Mouse (Mus musculus) liver, adult 2 months (tissue): Measurements from ENCODE around the gene Ccr10. TPM values are rescaled to one million over a fixed set of nuclear protein-coding genes. Genes with fewer than 3 reads are reported as not detected.
"Not testable (repeated sequence)": the region's sequence is repeated elsewhere in the genome, so short reads cannot be mapped to it uniquely, and the experiment has no call there.

ENCODE experiments used
- DNase-seq: peaks from one replicate; pipeline ENCODE4 v3.0.0-alpha.2; 2011; ENCODE audit warnings: low read depth, low spot score; ENCODE audit errors: extremely low read depth
- H3K27ac ChIP-seq: fragments of 200-500 bp; replicated peaks from 2 replicates; pipeline ENCODE4 v1.5.1; 2012; ENCODE audit warnings: low read depth, mild to moderate bottlenecking, control low read depth, inconsistent platforms, low read length; ENCODE audit not compliant: insufficient read depth
- H3K27me3 ChIP-seq: fragments of 200-500 bp; 2 replicates; pipeline ENCODE4 v1.6.1; 2012; ENCODE audit warnings: mild to moderate bottlenecking, moderate library complexity, low read length, inconsistent platforms; ENCODE audit not compliant: control insufficient read depth, insufficient read depth
- H3K36me3 ChIP-seq: fragments of 200-500 bp; 2 replicates; pipeline ENCODE4 v1.6.1; 2012; ENCODE audit warnings: low read length, inconsistent platforms; ENCODE audit not compliant: control insufficient read depth, insufficient read depth
- H3K4me1 ChIP-seq: fragments of 200-500 bp; 2 replicates; pipeline ENCODE4 v1.6.1; 2011; ENCODE audit warnings: low read length; ENCODE audit not compliant: control insufficient read depth, insufficient read depth
- H3K4me3 ChIP-seq: fragments of 200-500 bp; 2 replicates; pipeline ENCODE4 v1.5.1; 2011; ENCODE audit warnings: low read depth, mild to moderate bottlenecking, control low read depth, low read length, moderate library complexity; ENCODE audit not compliant: insufficient read depth
- H3K79me2 ChIP-seq: fragments of 200-500 bp; 2 replicates; pipeline ENCODE4 v1.6.1; 2012; ENCODE audit warnings: inconsistent platforms, mild to moderate bottlenecking, low read length, moderate library complexity; ENCODE audit not compliant: control insufficient read depth, insufficient read depth
- H3K9ac ChIP-seq: fragments of 200-500 bp; 2 replicates; pipeline ENCODE4 v1.6.1; 2012; ENCODE audit warnings: low read depth, mild to moderate bottlenecking, control low read depth, inconsistent platforms, low read length
- CTCF ChIP-seq: fragments of 200-500 bp; IDR thresholded peaks from 2 replicates; pipeline ENCODE4 v1.5.1; 2011; ENCODE audit warnings: low read depth, low read length, control low read depth
- POLR2A ChIP-seq: fragments of 200-500 bp; IDR thresholded peaks from 2 replicates; pipeline ENCODE4 v1.6.1; 2011; ENCODE audit warnings: low read length, control low read depth; ENCODE audit not compliant: insufficient read depth; ENCODE audit errors: extremely low read depth
- WGBS: fragments of 180-500 bp; shearing (Covaris S2); methylation state at CpG from one replicate; pipeline ENCODE4 v1.1.7; 2018; 5-methylcytosine and 5-hydroxymethylcytosine counted together
- polyA plus RNA-seq: library from polyadenylated mRNA; depleted of rRNA; stranded (reverse); fragments of >200 nt; gene quantifications from 2 replicates; pipeline ENCODE4 v1.2.3, GENCODE M21; 2012
- total RNA-seq: library from RNA; depleted of rRNA; stranded (reverse); fragments of >200 nt; gene quantifications from 2 replicates; pipeline ENCODE4 v1.2.3, GENCODE M21; 2014

Ccr10 gene
- total and polyA plus RNA-seq, 2 experiments, result 0.13 TPM; not detected in 1

- 91% methylated on average over 49 of the region's 49 CpGs for WGBS
- H3K4me1 ChIP-seq, result no peaks in the 10 kb centered on the region; the same call in none of the 2 replicates
- no peak for DNase-seq
- peaks cover 32% of the 10 kb centered on the region for H3K36me3 ChIP-seq
- no peak overlapping the region for H3K4me3 ChIP-seq
- no peak overlapping the region for H3K27ac ChIP-seq
- H3K9ac ChIP-seq, result no peak overlapping the region
- no peaks in the 10 kb centered on the region for H3K27me3 ChIP-seq
- no peaks in the 10 kb centered on the region for H3K79me2 ChIP-seq
- TF ChIP-seq CTCF (no peak), POLR2A (no peak)
Observed at GRCm38 (mm10) chr11:101163476-101164350, 11.5 kb downstream of the Ccr10 start.

- Histone ChIP-seq H3K4me1 (no peaks in the 10 kb centered on the region; the same call in 1 of the 2 replicates), H3K4me3 (no peak overlapping the region), H3K9ac (no peak overlapping the region), H3K36me3 (peaks cover 29% of the 10 kb centered on the region), H3K27ac (no peak overlapping the region), H3K27me3 (no peaks in the 10 kb centered on the region), H3K79me2 (no peaks in the 10 kb centered on the region)
- 30% methylated on average over 5 of the region's 5 CpGs for WGBS
- DNase-seq, result peak; percentile 83
- no peak for TF ChIP-seq POLR2A
- no peak for TF ChIP-seq CTCF
Observed at GRCm38 (mm10) chr11:101162772-101163171, 12.5 kb downstream of the Ccr10 start.

- 59% methylated on average over 5 of the region's 5 CpGs for WGBS
- no peak overlapping the region for H3K27ac ChIP-seq
- no peak for DNase-seq
Observed at GRCm38 (mm10) chr11:101162301-101162700, 12.9 kb downstream of the Ccr10 start.

GRCm38 (mm10) chr11:101161551-101161950 is 13.7 kb downstream of the Ccr10 start:
- Histone ChIP-seq H3K36me3 (peaks cover 22% of the 10 kb centered on the region), H3K9ac (no peak overlapping the region), H3K4me1 (no peaks in the 10 kb centered on the region; the same call in 1 of the 2 replicates), H3K4me3 (no peak overlapping the region), H3K27ac (no peak overlapping the region), H3K27me3 (no peaks in the 10 kb centered on the region), H3K79me2 (no peaks in the 10 kb centered on the region)
- no peak for DNase-seq
- TF ChIP-seq CTCF (no peak), POLR2A (no peak)
- WGBS, result 94% methylated on average over 15 of the region's 15 CpGs

More at GRCm38 (mm10) chr11:101162301-101162700, 12.9 kb downstream of the Ccr10 start:
- no peak overlapping the region for H3K4me3 ChIP-seq
- no peaks in the 10 kb centered on the region; the same call in 1 of the 2 replicates for H3K4me1 ChIP-seq
- no peaks in the 10 kb centered on the region for H3K27me3 ChIP-seq
- no peaks in the 10 kb centered on the region for H3K79me2 ChIP-seq
- TF ChIP-seq POLR2A (no peak), CTCF (no peak)
- peaks cover 25% of the 10 kb centered on the region for H3K36me3 ChIP-seq
- H3K9ac ChIP-seq, result no peak overlapping the region

GRCm38 (mm10) chr11:101160981-101161505 is 14.2 kb downstream of the Ccr10 start:
- H3K79me2 ChIP-seq, H3K4me3 ChIP-seq, H3K27ac ChIP-seq, H3K27me3 ChIP-seq, H3K9ac ChIP-seq, DNase-seq, H3K4me1 ChIP-seq: not testable (repeated sequence)
- peaks cover 19% of the 10 kb centered on the region for H3K36me3 ChIP-seq
- WGBS, result 83% methylated on average over 8 of the region's 8 CpGs

- H3K36me3 ChIP-seq, result peaks cover 12% of the 10 kb centered on the region
- H3K4me1 ChIP-seq, H3K27ac ChIP-seq, H3K4me3 ChIP-seq, H3K9ac ChIP-seq, DNase-seq, H3K27me3 ChIP-seq, H3K79me2 ChIP-seq: not testable (repeated sequence)
- WGBS, result 86% methylated on average over 9 of the region's 10 CpGs
Observed at GRCm38 (mm10) chr11:101160151-101160550, 15.1 kb downstream of the Ccr10 start.
